Mouse (Mus musculus) cerebellum, adult 2 months (tissue): ENCODE measurements around the gene 1700017B05Rik.

Experiments
- CTCF ChIP-seq: fragments of 200-500 bp; IDR thresholded peaks from 2 replicates; pipeline ENCODE4 v1.5.1; 2011; ENCODE audit warnings: low read depth, mild to moderate bottlenecking, control low read depth, low read length, moderate library complexity, borderline replicate concordance; ENCODE audit not compliant: insufficient read depth
- POLR2A ChIP-seq: fragments of 200-500 bp; IDR thresholded peaks from 2 replicates; pipeline ENCODE4 v1.6.1; 2011; ENCODE audit warnings: low read length, control low read depth, borderline replicate concordance; ENCODE audit not compliant: insufficient read depth

GRCm38 (mm10) chr9:57246482-57246881, 15.9 kb downstream of the 1700017B05Rik start:
- no peak for TF ChIP-seq CTCF
- TF ChIP-seq POLR2A: no peak
